Mouse (Mus musculus): ENCODE measurements around the gene Rtl10.
"Not testable (repeated sequence)": the region's sequence is repeated elsewhere in the genome, so short reads cannot be mapped to it uniquely, and the experiment has no call there.

Gene Rtl10

DNA sequence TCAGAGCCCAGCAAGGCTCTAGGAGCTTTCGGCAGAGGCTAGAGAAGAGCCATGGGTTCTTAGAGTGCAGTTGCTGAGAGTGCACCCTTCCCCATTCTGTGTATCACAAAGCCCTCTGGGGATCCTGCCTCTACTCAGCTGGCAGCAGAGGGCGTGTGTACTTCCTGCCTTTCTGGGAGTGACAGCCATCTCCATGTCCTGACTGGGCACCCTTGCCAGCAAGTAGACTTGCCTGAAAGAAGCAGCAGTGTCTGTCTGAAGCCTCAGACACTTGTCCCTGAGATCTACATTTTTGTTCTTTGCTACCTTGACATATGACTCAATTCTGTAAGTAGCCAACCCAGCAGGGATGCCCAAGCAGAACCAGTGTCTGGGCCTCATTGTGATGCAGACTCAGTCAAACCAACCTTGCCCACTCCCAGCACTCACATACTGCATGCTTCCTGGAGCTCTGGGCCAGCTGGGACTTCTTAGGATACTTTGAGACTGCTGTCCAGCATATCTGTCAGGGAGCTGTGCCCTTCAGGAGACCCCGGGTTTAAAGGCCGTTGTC, 17.7 kb upstream of the Rtl10 start:
- in situ Hi-C loops (cut with MboI; ENCODE audit: unreplicated experiment in 2 of 2), result no loop called here

DNA sequence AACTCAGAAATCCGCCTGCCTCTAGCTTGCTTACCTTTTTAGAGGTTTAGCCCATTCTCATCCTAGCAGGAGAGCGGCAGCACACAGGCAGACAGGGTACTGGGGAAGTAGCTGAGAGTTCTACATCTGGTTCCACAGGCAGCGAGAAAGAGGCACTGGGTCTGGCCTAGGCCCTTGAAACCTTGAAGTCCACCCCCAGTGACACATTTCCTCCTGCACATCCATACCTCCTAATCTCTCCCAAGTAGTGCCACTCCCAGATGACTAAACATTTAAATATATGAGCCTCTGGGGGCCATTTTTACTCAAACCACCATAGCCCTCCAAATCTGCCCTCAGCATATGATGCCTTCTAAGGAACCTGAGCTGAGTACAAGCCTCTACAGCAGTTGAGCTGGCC, 16.3 kb upstream of the Rtl10 start:
- in situ Hi-C loops (cut with MboI; ENCODE audit: unreplicated experiment in 2 of 2), result no loop called here

DNA sequence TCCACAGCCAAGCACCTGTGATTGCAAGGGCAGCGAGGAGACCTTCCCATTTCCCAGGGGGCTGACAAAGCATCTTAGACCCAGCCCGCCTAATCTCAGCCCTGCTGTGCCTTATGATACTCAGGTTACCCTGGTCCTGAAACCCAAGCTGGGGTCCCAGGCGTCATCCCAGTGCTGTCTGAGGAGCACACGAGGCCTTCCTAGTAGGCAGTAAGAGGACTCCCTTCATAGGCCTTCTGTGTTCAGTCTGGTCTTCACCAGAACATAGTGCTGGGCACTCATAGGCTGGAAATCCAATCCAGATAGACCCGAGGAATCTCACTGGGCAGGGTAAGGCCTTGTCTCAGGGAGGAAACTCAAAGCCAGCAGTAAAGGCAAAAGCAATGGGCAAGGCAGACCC, 14.9 kb upstream of the Rtl10 start:
- in situ Hi-C loops (cut with MboI; ENCODE audit: unreplicated experiment in 2 of 2), result no loop called here

GRCm38 (mm10) chr16:18484386-18484785, 14.3 kb upstream of the Rtl10 start:
- in situ Hi-C loops (cut with MboI; ENCODE audit: unreplicated experiment in 2 of 2), result no loop called here

- in situ Hi-C loops (cut with MboI; ENCODE audit: unreplicated experiment in 2 of 2), result no loop called here
Measured at GRCm38 (mm10) chr16:18484794-18485435, 13.8 kb upstream of the Rtl10 start.

DNA sequence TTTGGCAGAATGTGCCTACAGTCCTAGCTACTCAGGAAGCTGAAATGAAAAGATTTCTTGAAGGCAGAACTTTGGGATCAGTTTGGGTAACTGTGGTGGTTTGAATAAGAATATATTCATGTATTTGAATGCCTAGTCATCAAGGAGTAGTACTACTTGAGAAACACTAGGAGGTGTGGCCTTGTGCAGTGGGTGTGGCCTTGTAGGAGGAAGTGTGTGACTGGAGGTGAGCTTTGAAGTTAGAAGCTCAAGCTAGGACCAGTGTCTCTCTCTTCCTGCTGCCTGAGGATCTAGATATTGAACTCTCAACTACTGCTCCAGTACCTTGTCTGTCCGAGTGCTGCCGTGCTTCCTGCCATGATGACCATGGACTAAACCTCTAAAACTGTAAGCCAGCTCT, 12.6 kb upstream of the Rtl10 start:
- in situ Hi-C loops (cut with MboI; ENCODE audit: unreplicated experiment in 2 of 2), result no loop called here

DNA sequence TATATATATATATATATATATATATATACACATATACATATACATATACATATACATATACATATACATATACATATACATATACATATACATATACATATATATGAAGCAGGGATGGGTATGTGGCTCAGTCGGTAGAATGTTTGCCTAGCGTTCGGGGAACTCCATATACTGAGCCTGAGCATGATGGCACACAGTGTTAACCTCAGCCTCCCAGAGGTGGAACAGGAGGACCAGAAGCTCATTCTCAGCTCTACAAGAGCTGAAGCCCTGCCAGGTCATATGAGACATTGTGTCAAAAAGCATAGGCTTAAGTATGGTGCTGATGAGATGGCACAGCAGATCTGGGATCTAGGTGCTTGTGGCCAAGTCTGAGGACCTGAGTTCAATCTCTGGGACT, 8.4 kb upstream of the Rtl10 start:
- in situ Hi-C loops (cut with MboI; ENCODE audit: unreplicated experiment in 2 of 2), result loop anchor here in 1 of 2 experiments (10.0 kb wide), 1 partner anchor 45 kb away; no protein-coding TSS in a partner anchor

DNA sequence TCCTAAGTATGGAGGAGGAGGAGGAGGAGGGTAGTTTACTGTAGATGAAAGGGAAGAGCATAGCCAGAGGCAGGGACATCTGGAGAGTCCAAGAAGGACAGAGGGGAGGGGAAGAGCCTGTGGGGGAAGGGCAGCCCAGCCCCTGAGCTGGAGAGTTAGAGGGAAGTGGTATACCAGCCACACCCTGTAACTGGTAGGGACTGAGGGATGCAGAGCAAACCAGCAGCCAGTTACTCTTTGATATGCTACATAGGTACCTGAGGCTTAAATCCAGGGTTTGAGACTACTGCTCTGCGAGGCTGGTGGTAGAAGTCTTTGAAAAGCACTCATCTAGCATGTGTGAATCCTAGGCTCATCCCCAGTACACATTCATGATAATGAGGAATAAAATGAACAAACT, 7.8 kb upstream of the Rtl10 start:
- in situ Hi-C loops (cut with MboI; ENCODE audit: unreplicated experiment in 2 of 2), result loop anchor here in 1 of 2 experiments (10.0 kb wide), 1 partner anchor 46 kb away; no protein-coding TSS in a partner anchor

DNA sequence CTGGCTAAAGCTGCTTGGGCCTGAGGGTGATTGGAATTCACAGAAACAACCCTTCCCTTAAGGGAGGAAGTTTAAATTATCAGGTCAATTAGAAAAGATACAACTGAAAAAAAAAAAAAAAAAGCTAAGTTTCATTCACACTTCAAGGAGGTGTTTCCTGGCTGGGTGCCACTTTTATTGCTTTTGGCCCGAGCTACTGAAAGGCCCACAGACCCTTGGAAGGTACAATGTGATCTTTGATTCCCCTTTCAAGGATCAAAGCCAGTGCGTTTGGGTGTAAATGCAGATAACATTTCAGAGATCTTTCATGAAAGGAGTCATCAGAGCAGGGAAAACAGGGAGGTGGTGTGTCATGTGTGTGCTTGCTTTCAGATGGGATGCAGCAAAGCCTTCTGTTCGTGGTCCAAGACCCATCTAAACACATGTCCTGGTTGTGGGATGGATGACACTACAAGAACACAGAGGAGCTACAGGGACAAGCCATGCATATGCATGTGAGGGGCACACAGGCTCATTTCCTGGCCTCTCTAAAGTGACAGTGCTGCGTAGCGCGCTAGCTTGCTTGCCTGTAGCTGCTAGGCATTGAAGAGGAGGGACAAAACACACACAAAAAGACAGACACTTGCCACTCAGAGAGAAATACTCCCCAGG, 711 bp upstream of the Rtl10 start:
- in situ Hi-C loops (cut with MboI; ENCODE audit: unreplicated experiment in 2 of 2), result loop anchor here in 1 of 2 experiments (5.0 to 10.0 kb wide), 2 partner anchors 36 to 53 kb away; no protein-coding TSS in a partner anchor

DNA sequence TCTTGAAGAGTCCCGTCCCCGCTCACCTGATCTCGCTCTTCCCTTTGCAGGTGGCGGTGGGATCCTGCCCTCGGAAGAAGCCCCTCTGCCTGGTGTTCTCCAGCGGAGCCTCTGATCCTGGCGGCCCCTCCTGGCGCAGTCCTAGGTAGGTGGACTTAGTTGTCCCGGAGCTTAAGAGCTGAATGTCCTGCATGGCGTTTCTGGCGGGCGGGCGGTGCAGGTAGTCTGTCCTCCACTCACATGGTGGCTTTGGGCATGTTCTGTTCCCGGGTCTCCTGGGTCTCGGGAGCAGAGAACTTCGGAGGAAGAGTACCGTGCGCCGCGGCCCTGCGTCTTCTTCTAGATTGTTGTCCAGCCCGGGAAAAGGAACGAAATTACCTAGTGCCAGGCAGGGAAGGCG, 295 bp downstream of the Rtl10 start:
- in situ Hi-C loops (cut with MboI; ENCODE audit: unreplicated experiment in 2 of 2), result loop anchor here in 1 of 2 experiments (5.0 to 10.0 kb wide), 2 partner anchors 37 to 54 kb away; no protein-coding TSS in a partner anchor

GRCm38 (mm10) chr16:18501531-18501930, 2.8 kb downstream of the Rtl10 start:
- in situ Hi-C loops (cut with MboI; ENCODE audit: unreplicated experiment in 2 of 2), result no loop called here

GRCm38 (mm10) chr16:18503566-18504342, 5.1 kb downstream of the Rtl10 start:
- in situ Hi-C loops (cut with MboI; ENCODE audit: unreplicated experiment in 2 of 2), result no loop called here

- in situ Hi-C loops (cut with MboI; ENCODE audit: unreplicated experiment in 2 of 2), result no loop called here
Measured at GRCm38 (mm10) chr16:18506524-18507199, 8.0 kb downstream of the Rtl10 start.

DNA sequence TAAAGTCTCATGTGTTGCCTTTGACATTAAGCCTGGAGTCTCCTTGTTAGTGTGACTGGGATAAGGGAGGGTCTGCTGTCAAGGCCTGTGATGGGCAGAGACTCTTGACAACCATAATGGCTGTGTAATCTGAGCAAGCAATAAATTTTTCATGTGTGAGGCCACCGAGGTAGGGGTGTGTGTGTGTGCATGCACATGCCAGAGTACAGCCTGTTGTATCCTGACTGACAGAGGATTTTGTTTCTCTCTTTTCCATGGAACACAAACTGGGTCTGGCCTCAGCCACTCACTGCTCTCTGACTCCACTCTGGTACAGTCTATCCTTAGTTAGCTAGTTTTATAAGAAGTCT, 8.5 kb downstream of the Rtl10 start:
- in situ Hi-C loops (cut with MboI; ENCODE audit: unreplicated experiment in 2 of 2), result no loop called here

DNA sequence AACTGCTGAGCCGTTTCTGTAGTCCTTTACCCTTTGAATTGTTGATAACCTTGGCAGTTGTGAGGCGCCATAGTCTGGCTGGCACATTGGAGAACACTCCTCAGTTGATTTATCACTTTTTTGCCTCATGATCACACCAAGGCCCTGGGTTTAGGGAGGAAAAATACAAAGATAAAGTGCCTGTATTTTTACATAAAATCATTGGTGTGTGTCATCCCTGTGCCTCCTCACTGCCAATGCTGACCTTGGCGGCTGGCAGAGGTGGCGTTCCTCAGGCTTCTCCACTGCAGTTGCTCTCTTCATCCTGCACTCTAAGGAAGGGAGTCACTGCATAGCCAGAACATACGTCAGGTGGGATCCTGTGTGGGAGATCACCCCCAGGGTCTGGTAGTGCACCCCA, 13.0 kb downstream of the Rtl10 start:
- in situ Hi-C loops (cut with MboI; ENCODE audit: unreplicated experiment in 2 of 2), result no loop called here

DNA sequence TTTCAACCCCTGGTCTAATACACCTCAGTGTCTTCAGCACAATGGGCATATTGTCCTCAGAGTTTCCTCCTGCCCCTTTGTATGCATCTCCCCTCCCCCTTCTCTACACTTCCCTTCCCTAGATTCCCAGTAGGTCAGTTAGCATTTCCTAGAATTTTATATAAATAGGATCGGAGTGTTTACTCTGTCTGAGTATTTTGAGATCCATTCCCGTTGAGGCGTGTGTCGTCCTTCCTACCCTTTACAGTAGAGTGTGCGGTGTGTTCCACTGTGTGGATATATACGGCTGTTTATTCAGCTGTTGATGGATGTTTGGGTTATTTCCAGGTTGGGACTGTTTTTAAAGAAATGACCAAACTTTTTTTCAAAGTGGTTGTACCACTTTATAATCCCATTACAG, 14.8 kb downstream of the Rtl10 start:
- in situ Hi-C loops (cut with MboI; ENCODE audit: unreplicated experiment in 2 of 2), result no loop called here

DNA sequence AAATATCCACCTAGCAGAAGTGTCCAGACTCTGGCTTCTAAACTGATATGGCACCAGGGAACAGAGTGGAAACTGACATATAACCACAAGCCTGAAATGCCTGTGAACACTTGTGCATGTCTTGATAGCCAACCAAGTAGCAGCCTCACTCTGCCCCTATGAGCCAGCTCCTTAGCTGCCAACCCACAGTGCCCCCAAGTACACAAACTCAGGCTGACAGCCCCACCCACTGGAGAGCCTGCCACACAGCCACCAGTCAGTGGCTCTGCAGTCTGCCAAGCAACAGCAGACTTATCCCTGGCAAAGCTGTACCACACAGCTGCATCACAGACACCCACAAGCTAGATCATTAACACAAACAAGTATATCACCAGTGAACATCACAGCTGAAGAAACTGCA, 19.4 kb downstream of the Rtl10 start:
- in situ Hi-C loops (cut with MboI; ENCODE audit: unreplicated experiment in 2 of 2), result no loop called here

- in situ Hi-C loops (cut with MboI; ENCODE audit: unreplicated experiment in 2 of 2), result no loop called here
Measured at GRCm38 (mm10) chr16:18523563-18524245, 25.0 kb downstream of the Rtl10 start.

DNA sequence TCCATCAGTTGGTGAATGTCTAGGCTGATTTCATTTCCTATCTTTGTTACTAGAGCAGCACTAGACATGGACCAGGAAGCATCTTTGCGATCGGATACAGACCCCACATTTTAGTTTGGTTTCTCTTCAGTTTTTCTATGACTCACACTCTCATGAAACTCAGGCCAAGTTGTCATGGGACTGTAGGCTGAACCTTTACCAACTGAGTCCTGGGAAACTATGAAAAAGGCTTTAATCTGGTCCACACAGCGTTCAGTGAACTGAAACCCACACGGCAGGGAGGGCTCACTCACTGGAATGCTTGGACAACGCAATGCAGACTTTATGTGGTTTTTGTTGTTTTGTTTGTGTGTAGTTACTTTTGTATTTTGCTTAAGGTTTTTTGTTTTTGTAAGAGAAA, 30.0 kb downstream of the Rtl10 start:
- in situ Hi-C loops (cut with MboI; ENCODE audit: unreplicated experiment in 2 of 2), result no loop called here

DNA sequence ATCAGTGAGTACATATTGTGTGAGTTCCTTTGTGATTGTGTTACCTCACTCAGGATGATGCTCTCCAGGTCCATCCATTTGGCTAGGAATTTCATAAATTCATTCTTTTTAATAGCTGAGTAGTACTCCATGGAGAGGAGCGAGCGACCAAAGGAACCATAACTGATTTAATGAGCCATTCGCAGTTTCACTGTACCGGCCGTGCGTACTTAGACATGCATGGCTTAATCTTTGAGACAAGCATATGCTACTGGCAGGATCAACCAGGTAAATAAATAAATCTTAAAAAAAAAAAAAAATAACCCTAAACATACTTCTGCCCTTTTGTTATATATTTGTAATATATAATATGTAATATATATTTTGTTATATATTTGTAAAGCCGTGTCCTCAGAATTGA, 34.4 kb downstream of the Rtl10 start:
- in situ Hi-C loops (cut with MboI; ENCODE audit: unreplicated experiment in 2 of 2), result not testable (repeated sequence)

Data from v-Abl transformed pro-B cells (cell line).